Mouse (Mus musculus): ENCODE results near the gene Avpr1b. TPM values are rescaled to one million over a fixed set of nuclear protein-coding genes. Genes with fewer than 3 reads are reported as not detected.

Gene Avpr1b
- polyA plus RNA-seq, 1 experiment from 2014 or later = not detected

DNA sequence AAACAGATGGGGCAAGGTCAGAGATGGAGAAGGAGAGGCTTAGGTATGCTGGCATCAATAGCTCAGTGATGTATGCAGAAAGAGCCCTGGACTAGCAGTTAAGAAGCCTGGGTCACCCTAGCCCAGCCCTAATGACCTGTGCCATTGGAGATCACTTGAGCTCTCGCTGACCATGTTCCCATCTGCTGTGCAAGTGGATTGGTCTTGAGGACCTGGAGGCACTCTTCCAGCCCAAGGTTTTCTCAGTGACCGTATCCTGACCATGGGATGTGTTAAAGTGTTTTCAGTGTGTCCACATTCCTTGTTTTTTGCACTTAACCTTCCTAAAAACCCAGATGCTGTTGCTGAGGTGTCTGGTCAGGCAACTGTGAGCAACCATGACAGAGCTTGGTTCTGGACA, 61.2 kb downstream of the Avpr1b start:
- Histone ChIP-seq H3K27ac (no peak overlapping the region), H3K36me3 (replicated peaks) (no peaks in the 10 kb centered on the region), H3K4me1 (peaks cover 10% of the 10 kb centered on the region), H3K4me3 (no peak overlapping the region), H3K9me3 (no peaks in the 10 kb centered on the region), H3K27me3 (ENCODE audit: poor library complexity, severe bottlenecking) (no peaks in the 10 kb centered on the region)
- DNase-seq (ENCODE audit: extremely low spot score, low spot score) = no peak
- 75% methylated on average over 2 of the region's 2 CpGs for WGBS

DNA sequence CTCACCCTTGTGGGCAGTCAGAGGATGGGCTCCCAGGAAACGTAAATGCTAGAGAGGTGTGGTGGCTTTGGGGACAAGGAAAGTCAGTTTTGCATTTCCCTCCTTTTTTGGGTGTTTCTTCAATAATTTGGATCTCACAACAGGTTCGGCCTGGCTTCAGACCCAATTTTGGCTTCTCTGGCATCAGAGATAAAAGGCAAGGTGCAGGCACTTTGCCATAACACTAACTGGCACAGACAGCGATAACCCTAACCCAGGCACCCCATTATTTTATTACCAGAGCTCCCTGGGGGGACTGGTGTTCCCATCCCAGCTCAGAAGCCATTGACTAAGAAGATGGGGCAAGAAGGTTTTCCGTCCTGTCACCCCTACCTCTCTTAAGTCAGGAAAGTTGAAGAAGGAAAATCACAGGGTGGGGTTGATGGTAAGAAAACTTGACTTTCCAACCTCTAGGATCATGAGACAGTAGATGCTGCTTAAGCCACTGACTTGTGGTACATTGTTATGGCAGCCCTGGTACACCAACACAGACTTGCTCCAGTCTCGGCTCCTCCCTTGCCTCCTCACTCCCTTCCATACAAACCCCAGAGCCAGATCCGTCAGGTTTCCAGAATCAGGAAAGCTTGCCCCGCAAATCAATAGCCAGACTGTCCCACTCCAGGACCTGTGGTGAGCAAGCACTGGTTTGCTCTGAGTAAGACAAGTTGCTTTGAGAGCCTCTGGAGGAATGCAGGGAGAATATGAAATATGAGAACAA, 61.9 kb downstream of the Avpr1b start:
- H3K36me3 ChIP-seq (replicated peaks) = no peaks in the 10 kb centered on the region
- no peak overlapping the region for H3K27ac ChIP-seq
- no peak for DNase-seq (ENCODE audit: extremely low spot score, low spot score)
- 79% methylated on average over 7 of the region's 7 CpGs for WGBS
- H3K4me1 ChIP-seq = peaks cover 10% of the 10 kb centered on the region
- no peak overlapping the region for H3K4me3 ChIP-seq
- H3K9me3 ChIP-seq = no peaks in the 10 kb centered on the region
- H3K27me3 ChIP-seq (ENCODE audit: poor library complexity, severe bottlenecking) = no peaks in the 10 kb centered on the region

Other genes starting within 250 kb of the Avpr1b start
- gene Srgap2, start 71.9 kb upstream of the Avpr1b start, polyA plus RNA-seq (2016; fragmentation: Nextera tagmentation; extraction: Ambion mirVana) = 19.1 and 21.2 TPM in 2 replicates
- 5.3 and 5.7 TPM in 2 replicates for gene Fam72a, start 71.3 kb upstream of the Avpr1b start, polyA plus RNA-seq (2016; fragmentation: Nextera tagmentation; extraction: Ambion mirVana)
- not detected in 2 replicates for gene Ctse, start 39.1 kb downstream of the Avpr1b start, polyA plus RNA-seq (2016; fragmentation: Nextera tagmentation; extraction: Ambion mirVana)
- 0.27 and 0.60 TPM in 2 replicates for gene Rab7b, start 89.5 kb downstream of the Avpr1b start, polyA plus RNA-seq (2016; fragmentation: Nextera tagmentation; extraction: Ambion mirVana)
- not detected in 2 replicates for gene Slc26a9, start 144.8 kb downstream of the Avpr1b start, polyA plus RNA-seq (2016; fragmentation: Nextera tagmentation; extraction: Ambion mirVana)
- 1.5 TPM in 2 replicates for gene Pm20d1, start 198.1 kb downstream of the Avpr1b start, polyA plus RNA-seq (2016; fragmentation: Nextera tagmentation; extraction: Ambion mirVana)
- 11.2 and 11.3 TPM in 2 replicates for gene Slc41a1, start 228.3 kb downstream of the Avpr1b start, polyA plus RNA-seq (2016; fragmentation: Nextera tagmentation; extraction: Ambion mirVana)